Mouse (Mus musculus) adrenal gland, adult 10 weeks (tissue): ENCODE measurements around the gene Rbm24. TPM values are rescaled to one million over a fixed set of nuclear protein-coding genes. Genes with fewer than 3 reads are reported as not detected.

Experiments used
- polyA plus RNA-seq: library from polyadenylated mRNA; stranded (reverse); fragments of 350-450 nt; fragmentation: Illumina TruSeq; extraction: RNeasy Lipid Tissue Mini Kit (QIAGEN cat#74804); gene quantifications from one replicate; pipeline ENCODE4 v1.2.3, GENCODE M21; 2014; ENCODE audit warnings: low read depth, low replicate concordance

Gene Rbm24
- polyA plus RNA-seq, result 8.7 TPM

GRCm38 (mm10) chr13:46418141-46418601 lies at the start of gene Rbm24:
Gene Rbm24 (plus strand): TSS chr13:46418434.

Other genes with a start within 250 kb of the Rbm24 start
- gene Stmnd1, start 144.7 kb upstream of the Rbm24 start, polyA plus RNA-seq, result not detected
- 8.4 TPM for gene Cap2, start 83.4 kb downstream of the Rbm24 start, polyA plus RNA-seq